Mouse (Mus musculus): Measurements from ENCODE around the gene S100a4. TPM values are rescaled to one million over a fixed set of nuclear protein-coding genes. Genes with fewer than 3 reads are reported as not detected.

S100a4 gene
- polyA plus RNA-seq, 1 experiment from 2014 or later = 1.6 TPM

Other genes starting within 250 kb of the S100a4 start
- 11.2 and 12.4 TPM in 2 replicates for gene Slc27a3, start 213.8 kb upstream of the S100a4 start, polyA plus RNA-seq (2015; fragmentation: Nextera tagmentation; extraction: Ambion mirVana)
- gene Ints3, start 170.1 kb upstream of the S100a4 start, polyA plus RNA-seq (2015; fragmentation: Nextera tagmentation; extraction: Ambion mirVana) = 27.8 and 29.3 TPM in 2 replicates
- gene Npr1, start 137.9 kb upstream of the S100a4 start, polyA plus RNA-seq (2015; fragmentation: Nextera tagmentation; extraction: Ambion mirVana) = 2.3 and 2.8 TPM in 2 replicates
- gene Ilf2, start 127.6 kb upstream of the S100a4 start, polyA plus RNA-seq (2015; fragmentation: Nextera tagmentation; extraction: Ambion mirVana) = 367 and 388 TPM in 2 replicates
- 73.5 and 76.5 TPM in 2 replicates for gene Snapin, start 112.7 kb upstream of the S100a4 start, polyA plus RNA-seq (2015; fragmentation: Nextera tagmentation; extraction: Ambion mirVana)
- gene Chtop, start 94.3 kb upstream of the S100a4 start, polyA plus RNA-seq (2015; fragmentation: Nextera tagmentation; extraction: Ambion mirVana) = 214 and 215 TPM in 2 replicates
- gene S100a1, start 89.4 kb upstream of the S100a4 start, polyA plus RNA-seq (2015; fragmentation: Nextera tagmentation; extraction: Ambion mirVana) = 5.0 and 6.8 TPM in 2 replicates
- gene S100a13, start 89.3 kb upstream of the S100a4 start, polyA plus RNA-seq (2015; fragmentation: Nextera tagmentation; extraction: Ambion mirVana) = 6.9 and 7.5 TPM in 2 replicates
- not detected in 2 replicates for gene S100a14, start 76.9 kb upstream of the S100a4 start, polyA plus RNA-seq (2015; fragmentation: Nextera tagmentation; extraction: Ambion mirVana)
- 27.3 and 35.1 TPM in 2 replicates for gene S100a16, start 66.5 kb upstream of the S100a4 start, polyA plus RNA-seq (2015; fragmentation: Nextera tagmentation; extraction: Ambion mirVana)
- not detected in 2 replicates for gene S100a3, start 43.2 kb upstream of the S100a4 start, polyA plus RNA-seq (2015; fragmentation: Nextera tagmentation; extraction: Ambion mirVana)
- gene S100a2, start 13.5 kb upstream of the S100a4 start, polyA plus RNA-seq (2015; fragmentation: Nextera tagmentation; extraction: Ambion mirVana) = not detected in 2 replicates
- not detected in 2 replicates for gene Gm42674, start 1.9 kb upstream of the S100a4 start, polyA plus RNA-seq (2015; fragmentation: Nextera tagmentation; extraction: Ambion mirVana)
- not detected in 2 replicates for gene S100a5, start 4.8 kb downstream of the S100a4 start, polyA plus RNA-seq (2015; fragmentation: Nextera tagmentation; extraction: Ambion mirVana)
- 15.4 and 23.8 TPM in 2 replicates for gene S100a6, start 9.1 kb downstream of the S100a4 start, polyA plus RNA-seq (2015; fragmentation: Nextera tagmentation; extraction: Ambion mirVana)
- 0.26 TPM in 1 of 2 replicates, not detected in the other for gene S100a7a, start 50.2 kb downstream of the S100a4 start, polyA plus RNA-seq (2015; fragmentation: Nextera tagmentation; extraction: Ambion mirVana)
- 1.8 and 2.8 TPM in 2 replicates for gene S100a8, start 65.2 kb downstream of the S100a4 start, polyA plus RNA-seq (2015; fragmentation: Nextera tagmentation; extraction: Ambion mirVana)
- gene S100a9, start 92.0 kb downstream of the S100a4 start, polyA plus RNA-seq (2015; fragmentation: Nextera tagmentation; extraction: Ambion mirVana) = 2.3 and 3.0 TPM in 2 replicates
- not detected in 2 replicates for gene Pglyrp4, start 123.1 kb downstream of the S100a4 start, polyA plus RNA-seq (2015; fragmentation: Nextera tagmentation; extraction: Ambion mirVana)
- gene Gm5849, start 174.1 kb downstream of the S100a4 start, polyA plus RNA-seq (2015; fragmentation: Nextera tagmentation; extraction: Ambion mirVana) = not detected in 2 replicates